Mouse (Mus musculus): ENCODE measurements around the gene Olfr463.
"Not testable (repeated sequence)": the region's sequence is repeated elsewhere in the genome, so short reads cannot be mapped to it uniquely, and the experiment has no call there.

Olfr463 gene

GRCm38 (mm10) chr11:87897287-87897686 is at the start of gene Olfr463:
Olfr463 (minus strand) TSS chr11:87897387.
- DNase-seq (ENCODE audit: low spot score in 2 of 2): no peak

- no peak for DNase-seq (ENCODE audit: low spot score in 2 of 2)
Measured at GRCm38 (mm10) chr11:87935467-87935866, 38.3 kb upstream of the Olfr463 start.

GRCm38 (mm10) chr11:87933731-87934130 is 36.5 kb upstream of the Olfr463 start:
- no peak for DNase-seq (ENCODE audit: low spot score in 2 of 2)

- no peak for DNase-seq (ENCODE audit: low spot score in 2 of 2)
Measured at GRCm38 (mm10) chr11:87930348-87930747, 33.2 kb upstream of the Olfr463 start.

- no peak for DNase-seq (ENCODE audit: low spot score in 2 of 2)
Measured at GRCm38 (mm10) chr11:87920966-87921365, 23.8 kb upstream of the Olfr463 start, which contains the start of gene Olfr464. Olfr464 (minus strand) TSS chr11:87920967.

GRCm38 (mm10) chr11:87920301-87920700 is 23.1 kb upstream of the Olfr463 start:
- DNase-seq (ENCODE audit: low spot score in 2 of 2): no peak

- no peak for DNase-seq (ENCODE audit: low spot score in 2 of 2)
Measured at GRCm38 (mm10) chr11:87916005-87916404, 18.8 kb upstream of the Olfr463 start.

GRCm38 (mm10) chr11:87904331-87904730 is 7.1 kb upstream of the Olfr463 start:
- DNase-seq (ENCODE audit: low spot score in 2 of 2): no peak

- DNase-seq (ENCODE audit: low spot score in 2 of 2): no peak
Measured at GRCm38 (mm10) chr11:87892168-87892567, 5.0 kb downstream of the Olfr463 start, which contains the start of gene Olfr462. Olfr462 (minus strand) TSS chr11:87892268.

GRCm38 (mm10) chr11:87884856-87885255 is 12.3 kb downstream of the Olfr463 start:
- no peak for DNase-seq (ENCODE audit: low spot score in 2 of 2)

- no peak for DNase-seq (ENCODE audit: low spot score in 2 of 2)
Measured at GRCm38 (mm10) chr11:87883493-87883892, 13.7 kb downstream of the Olfr463 start.

GRCm38 (mm10) chr11:87881714-87882113 is 15.5 kb downstream of the Olfr463 start:
- DNase-seq (ENCODE audit: low spot score in 2 of 2): no peak

- DNase-seq (ENCODE audit: low spot score in 2 of 2): no peak
Measured at GRCm38 (mm10) chr11:87879826-87880225, 17.4 kb downstream of the Olfr463 start.

GRCm38 (mm10) chr11:87875436-87875835 is 21.8 kb downstream of the Olfr463 start, which contains the start of gene Epx:
Epx (minus strand) TSS chr11:87875536.
- DNase-seq (ENCODE audit: low spot score in 2 of 2): no peak

GRCm38 (mm10) chr11:87871766-87872165 is 25.4 kb downstream of the Olfr463 start:
- DNase-seq (ENCODE audit: low spot score in 2 of 2): no peak

- no peak for DNase-seq (ENCODE audit: low spot score in 2 of 2)
Measured at GRCm38 (mm10) chr11:87870096-87870495, 27.1 kb downstream of the Olfr463 start.

GRCm38 (mm10) chr11:87866891-87867290 is 30.3 kb downstream of the Olfr463 start:
- not testable (repeated sequence) for DNase-seq (ENCODE audit: low spot score in 2 of 2)

GRCm38 (mm10) chr11:87862805-87863204 is 34.4 kb downstream of the Olfr463 start:
- DNase-seq (ENCODE audit: low spot score in 2 of 2): no peak

GRCm38 (mm10) chr11:87860426-87860825 is 36.8 kb downstream of the Olfr463 start:
- no peak for DNase-seq (ENCODE audit: low spot score in 2 of 2)

GRCm38 (mm10) chr11:87859273-87859672 is 37.9 kb downstream of the Olfr463 start:
- DNase-seq (ENCODE audit: low spot score in 2 of 2): no peak

- DNase-seq (ENCODE audit: low spot score in 2 of 2): no peak
Measured at GRCm38 (mm10) chr11:87854550-87854949, 42.6 kb downstream of the Olfr463 start.

GRCm38 (mm10) chr11:87853597-87853954 is 43.6 kb downstream of the Olfr463 start:
- peak in 1 of 2 experiments; percentile 18 for DNase-seq (ENCODE audit: low spot score in 2 of 2)

GRCm38 (mm10) chr11:87852690-87853596 is 44.2 kb downstream of the Olfr463 start, which contains the start of gene Mks1:
Mks1 (plus strand) TSS chr11:87853215.
- peak; percentile 80 to 87 for DNase-seq (ENCODE audit: low spot score in 2 of 2)
